Mouse (Mus musculus): ENCODE data around the gene Atxn7l1. TPM values are rescaled to one million over a fixed set of nuclear protein-coding genes. Genes with fewer than 3 reads are reported as not detected.

Atxn7l1 gene
- total and polyA plus RNA-seq, 2 experiments from 2014 or later: 20.9 to 27.8 TPM

- H3K27ac ChIP-seq (ENCODE audit: low read depth, low read length): no peak overlapping the region
- no peaks in the 10 kb centered on the region for H3K9me3 ChIP-seq (ENCODE audit: low read length)
- H3K36me3 ChIP-seq (ENCODE audit: insufficient read depth, low read length): no peaks in the 10 kb centered on the region
- H3K9ac ChIP-seq (replicated peaks; ENCODE audit: low read length, poor library complexity, severe bottlenecking): no peak overlapping the region
- peaks cover 10% of the 10 kb centered on the region; the same call in 1 of the 2 replicates for H3K4me1 ChIP-seq (ENCODE audit: insufficient read depth, low read length)
- TF ChIP-seq CTCF (IDR thresholded peaks at IDR 0.05): no peak
- no peak overlapping the region for H3K4me2 ChIP-seq (ENCODE audit: low read depth, low read length, poor library complexity, severe bottlenecking)
- ATAC-seq (ENCODE audit: low FRiP score) (no peak), DNase-seq (ENCODE audit: low spot score) (no peak)
- H3K27me3 ChIP-seq (ENCODE audit: insufficient read depth, low read length): no peaks in the 10 kb centered on the region
- WGBS: 82% methylated on average over 7 of the region's 7 CpGs
- no peak overlapping the region for H3K4me3 ChIP-seq (ENCODE audit: low read depth, low read length)
These were observed 26.7 kb downstream of the Atxn7l1 start for GRCm38 (mm10) chr12:33174171-33174570.

- no peaks in the 10 kb centered on the region for H3K9me3 ChIP-seq (ENCODE audit: low read length)
- H3K36me3 ChIP-seq (ENCODE audit: insufficient read depth, low read length): no peaks in the 10 kb centered on the region
- ATAC-seq (ENCODE audit: low FRiP score): no peak
- no peak for TF ChIP-seq CTCF (IDR thresholded peaks at IDR 0.05)
- WGBS: 75% methylated on average over 10 of the region's 10 CpGs
- no peak overlapping the region for H3K4me3 ChIP-seq (ENCODE audit: low read depth, low read length)
- DNase-seq (ENCODE audit: low spot score): no peak
- H3K4me1 ChIP-seq (ENCODE audit: insufficient read depth, low read length): peaks cover 10% of the 10 kb centered on the region; the same call in 1 of the 2 replicates
- no peaks in the 10 kb centered on the region for H3K27me3 ChIP-seq (ENCODE audit: insufficient read depth, low read length)
- no peak overlapping the region for H3K4me2 ChIP-seq (ENCODE audit: low read depth, low read length, poor library complexity, severe bottlenecking)
- no peak overlapping the region for H3K9ac ChIP-seq (replicated peaks; ENCODE audit: low read length, poor library complexity, severe bottlenecking)
- H3K27ac ChIP-seq (ENCODE audit: low read depth, low read length): no peak overlapping the region
These were observed 27.3 kb downstream of the Atxn7l1 start for GRCm38 (mm10) chr12:33174675-33175357.

GRCm38 (mm10) chr12:33175621-33176554, 28.4 kb downstream of the Atxn7l1 start:
- H3K9me3 ChIP-seq (ENCODE audit: low read length): no peaks in the 10 kb centered on the region
- H3K36me3 ChIP-seq (ENCODE audit: insufficient read depth, low read length): no peaks in the 10 kb centered on the region
- no peak for DNase-seq (ENCODE audit: low spot score)
- peak; percentile 9; the same call in 1 of the 2 replicates for TF ChIP-seq CTCF (IDR thresholded peaks at IDR 0.05)
- ATAC-seq (ENCODE audit: low FRiP score): 0 out of 2 replicates have a peak, but pooled peaks have one; percentile 18
- H3K27me3 ChIP-seq (ENCODE audit: insufficient read depth, low read length): no peaks in the 10 kb centered on the region
- 10% methylated on average over 25 of the region's 25 CpGs for WGBS
- H3K9ac ChIP-seq (replicated peaks; ENCODE audit: low read length, poor library complexity, severe bottlenecking): no peak overlapping the region
- H3K4me1 ChIP-seq (ENCODE audit: insufficient read depth, low read length): peaks cover 10% of the 10 kb centered on the region; the same call in 1 of the 2 replicates
- H3K27ac ChIP-seq (ENCODE audit: low read depth, low read length): peak overlapping the region; percentile 13; the same call in 1 of the 2 replicates
- H3K4me3 ChIP-seq (ENCODE audit: low read depth, low read length): peak overlapping the region; percentile 19
- H3K4me2 ChIP-seq (ENCODE audit: low read depth, low read length, poor library complexity, severe bottlenecking): peak overlapping the region; percentile 58

- no peak for ATAC-seq (ENCODE audit: low FRiP score)
- 28% methylated on average over 5 of the region's 5 CpGs for WGBS
- peaks cover 10% of the 10 kb centered on the region; the same call in 1 of the 2 replicates for H3K4me1 ChIP-seq (ENCODE audit: insufficient read depth, low read length)
- no peaks in the 10 kb centered on the region for H3K9me3 ChIP-seq (ENCODE audit: low read length)
- H3K27me3 ChIP-seq (ENCODE audit: insufficient read depth, low read length): no peaks in the 10 kb centered on the region
- no peak for TF ChIP-seq CTCF (IDR thresholded peaks at IDR 0.05)
- peak; percentile 34 for DNase-seq (ENCODE audit: low spot score)
- peak overlapping the region; percentile 58 for H3K4me2 ChIP-seq (ENCODE audit: low read depth, low read length, poor library complexity, severe bottlenecking)
- H3K36me3 ChIP-seq (ENCODE audit: insufficient read depth, low read length): no peaks in the 10 kb centered on the region
- peak overlapping the region; percentile 13 for H3K27ac ChIP-seq (ENCODE audit: low read depth, low read length)
- H3K9ac ChIP-seq (replicated peaks; ENCODE audit: low read length, poor library complexity, severe bottlenecking): no peak overlapping the region
- H3K4me3 ChIP-seq (ENCODE audit: low read depth, low read length): no peak overlapping the region
These were observed 29.0 kb downstream of the Atxn7l1 start for GRCm38 (mm10) chr12:33176555-33176900.

- H3K4me2 ChIP-seq (ENCODE audit: low read depth, low read length, poor library complexity, severe bottlenecking): no peak overlapping the region
- no peak for TF ChIP-seq CTCF (IDR thresholded peaks at IDR 0.05)
- ATAC-seq (ENCODE audit: low FRiP score) (no peak), DNase-seq (ENCODE audit: low spot score) (no peak)
- H3K4me3 ChIP-seq (ENCODE audit: low read depth, low read length): no peak overlapping the region
- WGBS: 93% methylated on average over 2 of the region's 2 CpGs
- no peaks in the 10 kb centered on the region for H3K27me3 ChIP-seq (ENCODE audit: insufficient read depth, low read length)
- no peak overlapping the region for H3K9ac ChIP-seq (replicated peaks; ENCODE audit: low read length, poor library complexity, severe bottlenecking)
- H3K9me3 ChIP-seq (ENCODE audit: low read length): no peaks in the 10 kb centered on the region
- no peak overlapping the region for H3K27ac ChIP-seq (ENCODE audit: low read depth, low read length)
- H3K36me3 ChIP-seq (ENCODE audit: insufficient read depth, low read length): no peaks in the 10 kb centered on the region
- H3K4me1 ChIP-seq (ENCODE audit: insufficient read depth, low read length): peaks cover 10% of the 10 kb centered on the region; the same call in 1 of the 2 replicates
These were observed 32.9 kb downstream of the Atxn7l1 start for GRCm38 (mm10) chr12:33180421-33180820.
